ENCODE assay signal across 8 mouse cellular contexts in the genomic region with DNA sequence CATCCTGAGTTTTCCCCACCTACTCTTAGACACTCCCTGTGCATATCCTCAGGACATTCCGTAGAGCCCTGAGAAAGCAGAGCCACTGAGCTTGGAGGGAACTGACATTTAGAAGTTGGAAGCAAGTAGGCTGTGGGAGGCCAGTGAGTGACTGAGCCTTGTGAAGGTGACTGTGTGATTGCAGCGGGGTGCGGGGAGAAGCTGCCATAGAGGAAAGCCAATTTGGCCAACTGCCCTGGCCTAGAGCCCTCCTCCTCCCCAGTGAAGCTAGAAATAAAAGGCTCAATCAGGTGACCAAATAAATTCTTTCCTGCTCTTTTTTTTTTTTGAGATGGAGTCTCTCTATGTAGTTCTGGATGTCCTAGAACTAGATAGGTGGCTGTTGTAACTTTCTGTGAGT. TPM values are rescaled to one million over a fixed set of nuclear protein-coding genes. Genes with fewer than 3 reads are reported as not detected.
A peak's percentile ranks its signal among the peaks of the same experiment; 100 is the strongest.
DNase-seq lines count a peak whose midpoint lies in the region; ATAC-seq lines count a peak whose summit lies in the region.
"Had no signal": no experiment of that assay in that cellular context is flagged by ENCODE, and none has a peak within 500 bp of the region (broad histone marks: within the 10 kb centered on the region; RNA-seq: fewer than 3 reads in every experiment).

No protein-coding gene starts in this region.

- peak overlapping the region; percentile 94 for H3K4me2 ChIP-seq in liver, embryonic 16.5 days (ENCODE audit: low read depth, low read length)
- H3K4me2 ChIP-seq: neural tube, embryonic 13.5 days had no signal

- H3K4me3 ChIP-seq in liver, embryonic 16.5 days (ENCODE audit: low read depth, low read length), result peak overlapping the region; percentile 89
- H3K4me3 ChIP-seq: neural tube, embryonic 13.5 days had no signal

- intact Hi-C loops in gastrocnemius, postnatal 14 days (cut with DNase I; ENCODE audit: low total_unique reads), result no loop called here

- peak overlapping the region; percentile 95 for H3K9ac ChIP-seq in liver, embryonic 16.5 days (ENCODE audit: low read depth, low read length)
- H3K9ac ChIP-seq: neural tube, embryonic 13.5 days had no signal

- DNase-seq in adipocyte (ENCODE audit: low spot score), result peak; percentile 74
- DNase-seq in adrenal gland, postnatal 14 days, result peak; percentile 94
- peak; percentile 69 for DNase-seq in gastrocnemius, postnatal 14 days
- DNase-seq in kidney, adult 9 months, result peak; percentile 86
- DNase-seq in testis, postnatal 14 days (ENCODE audit: low spot score), result peak; percentile 67
- no peak for DNase-seq in yolk sac, embryonic 10.5 days (ENCODE audit: low spot score)

- H3K27ac ChIP-seq in liver, embryonic 16.5 days (ENCODE audit: low read length), result peak overlapping the region; percentile 96
- H3K27ac ChIP-seq: neural tube, embryonic 13.5 days had no signal

- no peak for ATAC-seq in liver, embryonic 16.5 days (ENCODE audit: low read depth)

- peaks cover 40% of the 10 kb centered on the region for H3K4me1 ChIP-seq in liver, embryonic 16.5 days (ENCODE audit: control insufficient read depth, low read depth, low read length)

- H3K9me3 ChIP-seq in liver, embryonic 16.5 days (replicated peaks; ENCODE audit: control insufficient read depth, low read length), result no peaks in the 10 kb centered on the region
- H3K9me3 ChIP-seq: neural tube, embryonic 13.5 days had no signal

- 75% methylated on average over 3 of the region's 3 CpGs for WGBS in liver, embryonic 16.5 days (ENCODE audit: insufficient replicate concordance)

- H3K27me3 ChIP-seq in liver, embryonic 16.5 days (ENCODE audit: control insufficient read depth, insufficient read depth, low read depth, low read length), result no peaks in the 10 kb centered on the region
- H3K27me3 ChIP-seq: neural tube, embryonic 13.5 days had no signal

- peaks cover 35% of the 10 kb centered on the region for H3K36me3 ChIP-seq in liver, embryonic 16.5 days (ENCODE audit: control insufficient read depth, insufficient read depth)

RNA-seq across cellular contexts. Expression of a gene that starts 2.6 kb away (rescaled TPM):
- 49.4 and 49.8 TPM in 2 replicates for total RNA-seq in adrenal gland, postnatal 14 days (2021)
- total RNA-seq in gastrocnemius, postnatal 14 days (2021), result 10 to 100 TPM; 22.5 to 37.6 TPM
- 231 and 247 TPM in 2 replicates for polyA plus RNA-seq in liver, embryonic 16.5 days (2015; fragmentation: Nextera tagmentation; extraction: Ambion mirVana)

RNA-seq across cellular contexts. Expression of a gene that starts 6.9 kb away (rescaled TPM):
- 14.0 and 18.1 TPM in 2 replicates for total RNA-seq in adrenal gland, postnatal 14 days (2021)
- total RNA-seq in gastrocnemius, postnatal 14 days (2021), result 1 to 10 TPM; 4.3 to 4.9 TPM
- 12.9 and 14.5 TPM in 2 replicates for polyA plus RNA-seq in liver, embryonic 16.5 days (2015; fragmentation: Nextera tagmentation; extraction: Ambion mirVana)

RNA-seq across cellular contexts. Expression of a gene that starts 44.4 kb away (rescaled TPM):
- total RNA-seq in adrenal gland, postnatal 14 days (2021), result 74.2 and 77.0 TPM in 2 replicates
- total RNA-seq in gastrocnemius, postnatal 14 days (2021), result 10 to 100 TPM; 33.9 to 40.8 TPM
- polyA plus RNA-seq in liver, embryonic 16.5 days (2015; fragmentation: Nextera tagmentation; extraction: Ambion mirVana), result 48.4 and 50.3 TPM in 2 replicates

RNA-seq across cellular contexts. Expression of a gene that starts 53.8 kb away (rescaled TPM):
- 13.6 and 18.6 TPM in 2 replicates for total RNA-seq in adrenal gland, postnatal 14 days (2021)
- 1 to 10 TPM; 2.1 to 2.9 TPM for total RNA-seq in gastrocnemius, postnatal 14 days (2021)
- polyA plus RNA-seq in liver, embryonic 16.5 days (2015; fragmentation: Nextera tagmentation; extraction: Ambion mirVana), result 3.0 and 3.3 TPM in 2 replicates

RNA-seq across cellular contexts. Expression of a gene that starts 53.9 kb away (rescaled TPM):
- 8.9 and 9.2 TPM in 2 replicates for total RNA-seq in adrenal gland, postnatal 14 days (2021)
- 1 to 10 TPM; 6.6 to 6.8 TPM for total RNA-seq in gastrocnemius, postnatal 14 days (2021)
- polyA plus RNA-seq in liver, embryonic 16.5 days (2015; fragmentation: Nextera tagmentation; extraction: Ambion mirVana), result 1.3 and 1.4 TPM in 2 replicates
